ENCODE assay signal across 8 mouse cellular contexts in the genomic region with DNA sequence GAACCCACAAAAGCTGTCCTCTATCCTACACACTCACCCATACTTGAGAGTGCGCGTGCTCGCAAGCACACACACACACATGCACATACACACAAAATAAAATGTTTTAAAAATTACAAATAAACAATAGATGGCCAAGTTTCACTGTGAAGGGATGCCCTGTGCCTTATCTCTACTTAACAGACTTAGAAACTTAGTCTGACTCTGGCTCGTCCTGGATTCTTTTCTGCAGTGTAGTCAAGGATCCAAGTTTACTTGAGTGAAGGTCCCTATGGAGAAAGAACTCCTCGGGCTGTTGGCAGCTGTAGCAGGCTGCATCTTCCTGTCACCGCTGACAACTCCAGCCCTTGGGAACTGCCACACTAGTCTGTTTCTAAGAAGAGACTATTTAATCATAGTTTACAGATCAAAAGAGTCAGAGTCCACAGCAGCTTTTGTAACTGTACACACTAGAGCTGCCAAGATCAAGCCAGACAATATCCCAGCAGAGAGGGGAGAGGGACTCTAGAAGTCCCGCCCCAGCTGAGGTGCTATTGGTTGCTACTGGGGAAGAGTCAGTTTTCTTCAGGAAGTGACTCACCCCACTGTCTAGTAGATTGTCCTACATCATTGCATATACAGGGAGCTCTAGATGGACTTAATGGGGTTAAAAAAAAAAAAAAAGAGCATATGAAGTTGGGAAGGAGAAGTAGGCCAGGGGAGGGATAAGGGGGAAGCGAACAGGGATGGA. TPM values are rescaled to one million over a fixed set of nuclear protein-coding genes. Genes with fewer than 3 reads are reported as not detected.
A peak's percentile ranks its signal among the peaks of the same experiment; 100 is the strongest.
DNase-seq lines count a peak whose midpoint lies in the region; ATAC-seq and TF ChIP-seq lines count a peak whose summit lies in the region.

No protein-coding gene starts in this region.

- no peak for TF ChIP-seq CTCF in embryonic fibroblast, embryonic 13.5 days (IDR thresholded peaks at IDR 0.05; ENCODE audit: borderline replicate concordance, insufficient read depth, low read length)

- no peaks in the 10 kb centered on the region for H3K36me3 ChIP-seq in lung, embryonic 15.5 days
- H3K36me3 ChIP-seq in forebrain, embryonic 11.5 days (ENCODE audit: control insufficient read depth, insufficient read depth, low read length) = no peaks in the 10 kb centered on the region

- H3K4me2 ChIP-seq in lung, embryonic 15.5 days = peak overlapping the region; percentile 25; the same call in 1 of the 2 replicates
- H3K4me2 ChIP-seq in forebrain, embryonic 11.5 days (ENCODE audit: low read depth, low read length, severe bottlenecking) = no peak overlapping the region

- H3K4me3 ChIP-seq in embryonic fibroblast, embryonic 13.5 days (ENCODE audit: insufficient read depth, low read length) = no peak overlapping the region
- H3K4me3 ChIP-seq in lung, embryonic 15.5 days = no peak overlapping the region
- no peak overlapping the region for H3K4me3 ChIP-seq in forebrain, embryonic 11.5 days (ENCODE audit: low read depth, low read length)

- WGBS in lung, embryonic 15.5 days = 59% methylated on average over 8 of the region's 8 CpGs
- WGBS in forebrain, embryonic 11.5 days = 89% methylated on average over 8 of the region's 8 CpGs

- TF ChIP-seq POLR2A in embryonic fibroblast, embryonic 13.5 days (IDR thresholded peaks at IDR 0.05; ENCODE audit: low read depth, low read length) = no peak

- H3K27me3 ChIP-seq in lung, embryonic 15.5 days = no peaks in the 10 kb centered on the region
- H3K27me3 ChIP-seq in forebrain, embryonic 11.5 days (ENCODE audit: control insufficient read depth, insufficient read depth, low read length) = no peaks in the 10 kb centered on the region

- ATAC-seq in hematopoietic stem cell, adult 5-6 weeks (replicated peaks in 1 of 2; ENCODE audit: insufficient read depth in 1 of 2, low FRiP score in 2 of 2, low TSS enrichment in 1 of 2, low read depth in 1 of 2, poor library complexity in 2 of 2, severe bottlenecking in 2 of 2) = peak; percentile 65 to 73
- peak; percentile 93 for ATAC-seq in lung, embryonic 15.5 days (ENCODE audit: borderline replicate concordance, extremely low read depth, low FRiP score, low TSS enrichment)
- no peak for ATAC-seq in frontal cortex, adult (ENCODE audit: low TSS enrichment)
- ATAC-seq in forebrain, embryonic 11.5 days (replicated peaks; ENCODE audit: low FRiP score) = no peak

- DNase-seq in urinary bladder, postnatal 14 days (ENCODE audit: low spot score) = peak; percentile 47
- DNase-seq in urinary bladder, adult 2 months (ENCODE audit: low spot score) = no peak
- no peak for DNase-seq in layer of hippocampus, adult 18-20 months (ENCODE audit: low spot score in 2 of 2)
- no peak for DNase-seq in forebrain, embryonic 11.5 days (ENCODE audit: low spot score)

- H3K9me3 ChIP-seq in lung, embryonic 15.5 days = no peaks in the 10 kb centered on the region
- no peaks in the 10 kb centered on the region for H3K9me3 ChIP-seq in forebrain, embryonic 11.5 days (ENCODE audit: control insufficient read depth, low read length)

- H3K4me1 ChIP-seq in embryonic fibroblast, embryonic 13.5 days (ENCODE audit: control insufficient read depth, insufficient read depth, low read length) = peaks cover 4% of the 10 kb centered on the region
- no peaks in the 10 kb centered on the region for H3K4me1 ChIP-seq in lung, embryonic 15.5 days
- H3K4me1 ChIP-seq in forebrain, embryonic 11.5 days (replicated peaks; ENCODE audit: control insufficient read depth, insufficient read depth, low read length) = no peaks in the 10 kb centered on the region

- peak overlapping the region; percentile 27; the same call in 1 of the 2 replicates for H3K27ac ChIP-seq in embryonic fibroblast, embryonic 13.5 days (ENCODE audit: insufficient read depth, low read length)
- peak overlapping the region; percentile 69 for H3K27ac ChIP-seq in lung, embryonic 15.5 days
- no peak overlapping the region for H3K27ac ChIP-seq in forebrain, embryonic 11.5 days (ENCODE audit: low read depth, low read length)

- no peak overlapping the region for H3K9ac ChIP-seq in lung, embryonic 15.5 days
- no peak overlapping the region for H3K9ac ChIP-seq in forebrain, embryonic 11.5 days (ENCODE audit: low read length)

RNA-seq across cellular contexts. Expression of a gene that starts 10.1 kb away (rescaled TPM):
- 38.7 and 42.9 TPM in 2 replicates for polyA plus RNA-seq in urinary bladder, adult 2 months (2012; rRNA removed)
- polyA plus RNA-seq in embryonic fibroblast, embryonic 13.5 days (2011; ENCODE audit: insufficient read length, low read depth, missing spikeins) = 47.9 and 69.6 TPM in 2 replicates
- 96.3 and 97.9 TPM in 2 replicates for total RNA-seq in hematopoietic stem cell, adult 5-6 weeks (2017)
- 27.4 and 28.9 TPM in 2 replicates for polyA plus RNA-seq in lung, embryonic 15.5 days (2015; fragmentation: Nextera tagmentation; extraction: Ambion mirVana)
- 10 to 100 TPM; 62.6 to 67.2 TPM for total RNA-seq in layer of hippocampus, adult 18-20 months (2021)
- polyA plus RNA-seq in forebrain, embryonic 11.5 days (2014; fragmentation: Nextera tagmentation; extraction: Ambion mirVana) = 34.7 and 39.6 TPM in 2 replicates

Comparison
In these comparisons a context has a peak if more than half of its experiments do, and no peak if none do; other contexts are left out.
1. ATAC-seq: peak in hematopoietic stem cell, adult 5-6 weeks (2 of 2) and lung, embryonic 15.5 days (single experiment); none in frontal cortex, adult (single experiment) and forebrain, embryonic 11.5 days (single experiment).